Mouse (Mus musculus): ENCODE results near the gene Grid1. TPM values are rescaled to one million over a fixed set of nuclear protein-coding genes. Genes with fewer than 3 reads are reported as not detected.

The Grid1 gene
- polyA plus RNA-seq, 1 experiment = not detected

DNA sequence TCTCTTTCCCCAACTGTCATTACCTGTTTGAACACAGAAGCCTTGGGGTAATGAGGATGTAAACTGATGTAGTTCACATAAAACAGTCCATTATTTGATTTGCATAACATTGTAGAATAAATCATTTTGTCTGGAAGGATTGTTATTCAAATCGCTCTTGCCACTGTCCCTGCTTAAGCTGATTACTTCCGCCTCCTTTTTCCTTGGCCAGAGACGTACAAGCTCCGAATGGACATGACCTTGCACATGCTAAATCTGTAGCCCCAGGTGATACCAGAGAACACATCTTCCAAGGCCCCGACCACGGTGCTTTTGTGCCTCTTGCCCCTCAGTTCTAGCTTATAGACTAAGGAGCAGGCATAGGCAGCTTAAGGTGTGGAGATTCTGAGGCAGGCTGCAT lies 755.4 kb downstream of the Grid1 start:
- no peak for TF ChIP-seq FLI1 (IDR thresholded peaks at IDR 0.05; ENCODE audit: low read length)
- no peak for TF ChIP-seq GATA1 (IDR thresholded peaks at IDR 0.05; ENCODE audit: borderline replicate concordance, low read length)
- Histone ChIP-seq H3K4me1 (no peaks in the 10 kb centered on the region), H3K4me3 (replicated peaks) (no peak overlapping the region), H3K36me3 (replicated peaks; ENCODE audit: low read length) (no peaks in the 10 kb centered on the region), H3K9me3 (peaks cover 37% of the 10 kb centered on the region), H3K27me3 (replicated peaks) (no peaks in the 10 kb centered on the region)

- no peaks in the 10 kb centered on the region for H3K27me3 ChIP-seq (replicated peaks)
- no peaks in the 10 kb centered on the region for H3K4me1 ChIP-seq
- H3K36me3 ChIP-seq (replicated peaks; ENCODE audit: low read length) = no peaks in the 10 kb centered on the region
- no peak overlapping the region for H3K4me3 ChIP-seq (replicated peaks)
- 0 out of 2 replicates have a peak, but pooled peaks cover 3% of the 10 kb centered on the region for H3K9me3 ChIP-seq
- no peak for TF ChIP-seq FLI1 (IDR thresholded peaks at IDR 0.05; ENCODE audit: low read length)
- TF ChIP-seq GATA1 (IDR thresholded peaks at IDR 0.05; ENCODE audit: borderline replicate concordance, low read length) = no peak
Observed at GRCm38 (mm10) chr14:35625749-35626148, 805.8 kb downstream of the Grid1 start.

Other genes starting within 250 kb of the Grid1 start
- gene Ldb3, start 231.4 kb upstream of the Grid1 start, polyA plus RNA-seq (2012; ENCODE audit: insufficient read depth, low replicate concordance) = not detected in 2 replicates
- not detected in 2 replicates for gene Opn4, start 220.0 kb upstream of the Grid1 start, polyA plus RNA-seq (2012; ENCODE audit: insufficient read depth, low replicate concordance)
- gene Wapl, start 146.2 kb upstream of the Grid1 start, polyA plus RNA-seq (2012; ENCODE audit: insufficient read depth, low replicate concordance) = 2.2 and 3.7 TPM in 2 replicates